Mouse (Mus musculus) embryonic facial prominence, embryonic 13.5 days (tissue): ENCODE data around the gene Ypel1. TPM values are rescaled to one million over a fixed set of nuclear protein-coding genes. Genes with fewer than 3 reads are reported as not detected.
A peak's percentile ranks its signal among the peaks of the same experiment; 100 is the strongest.

Source experiments
- ATAC-seq: fragments of 200-750 bp; cut with Nextera tagmentation; 2 replicates; pipeline ENCODE4 v1.8.0; 2017; ENCODE audit warnings: low read depth; ENCODE audit not compliant: insufficient number of reproducible peaks, insufficient read depth, low FRiP score, low TSS enrichment
- H3K27ac ChIP-seq: fragments of 300-500 bp; sonication (generic); 2 replicates; pipeline ENCODE4 v1.5.1; 2015; ENCODE audit warnings: moderate library complexity, mild to moderate bottlenecking, inconsistent platforms
- H3K27me3 ChIP-seq: fragments of 300-500 bp; sonication (generic); 2 replicates; pipeline ENCODE4 v1.6.1; 2015; ENCODE audit warnings: mild to moderate bottlenecking, inconsistent platforms
- H3K36me3 ChIP-seq: fragments of 300-500 bp; sonication (generic); 2 replicates; pipeline ENCODE4 v1.6.1; 2015; ENCODE audit warnings: mild to moderate bottlenecking, inconsistent platforms
- H3K4me1 ChIP-seq: fragments of 300-500 bp; sonication (generic); 2 replicates; pipeline ENCODE4 v1.6.1; 2015; ENCODE audit warnings: inconsistent platforms
- H3K4me2 ChIP-seq: fragments of 300-500 bp; sonication (generic); 2 replicates; pipeline ENCODE4 v1.6.1; 2015; ENCODE audit warnings: moderate library complexity, mild to moderate bottlenecking, inconsistent platforms
- H3K4me3 ChIP-seq: fragments of 300-500 bp; sonication (generic); 2 replicates; pipeline ENCODE4 v1.5.1; 2015; ENCODE audit warnings: mild to moderate bottlenecking, inconsistent platforms
- H3K9ac ChIP-seq: fragments of 300-500 bp; sonication (generic); 2 replicates; pipeline ENCODE4 v1.6.1; 2015; ENCODE audit warnings: mild to moderate bottlenecking, inconsistent platforms
- H3K9me3 ChIP-seq: fragments of 300-500 bp; sonication (generic); 2 replicates; pipeline ENCODE4 v1.6.1; 2016; ENCODE audit warnings: inconsistent platforms
- WGBS: fragments of 180-500 bp; shearing (Covaris S2); methylation state at CpG from one replicate; pipeline ENCODE4 v1.1.7; 2015; ENCODE audit warnings: mixed read lengths; 5-methylcytosine and 5-hydroxymethylcytosine counted together
- polyA plus RNA-seq: library from polyadenylated mRNA; unstranded; fragments of >200 nt; fragmentation: Nextera tagmentation; extraction: Ambion mirVana; gene quantifications from 2 replicates; pipeline ENCODE4 v1.2.1, GENCODE M21; 2015

Gene Ypel1
- polyA plus RNA-seq, 1 experiment from 2014 or later = 66.3 TPM

GRCm38 (mm10) chr16:17088346-17088745 lies 18.9 kb downstream of the Ypel1 start:
- WGBS = 71% methylated on average over 3 of the region's 3 CpGs
- Histone ChIP-seq H3K4me2 (no peak overlapping the region), H3K27ac (no peak overlapping the region), H3K36me3 (peaks cover 99% of the 10 kb centered on the region), H3K4me1 (no peaks in the 10 kb centered on the region), H3K9me3 (no peaks in the 10 kb centered on the region), H3K9ac (no peak overlapping the region), H3K4me3 (no peak overlapping the region), H3K27me3 (no peaks in the 10 kb centered on the region)
- no peak; the same call in 1 of the 2 replicates for ATAC-seq

GRCm38 (mm10) chr16:17096938-17097337 lies 27.4 kb downstream of the Ypel1 start:
- Histone ChIP-seq H3K9me3 (no peaks in the 10 kb centered on the region), H3K27ac (no peak overlapping the region), H3K9ac (no peak overlapping the region), H3K4me2 (no peak overlapping the region), H3K36me3 (peaks cover 99% of the 10 kb centered on the region), H3K4me1 (no peaks in the 10 kb centered on the region), H3K4me3 (no peak overlapping the region), H3K27me3 (no peaks in the 10 kb centered on the region)
- 96% methylated on average over 3 of the region's 3 CpGs for WGBS
- ATAC-seq = no peak

GRCm38 (mm10) chr16:17102630-17103220 lies 33.2 kb downstream of the Ypel1 start:
- no peak overlapping the region for H3K9ac ChIP-seq
- peaks cover 16% of the 10 kb centered on the region for H3K4me1 ChIP-seq
- H3K27ac ChIP-seq = no peak overlapping the region
- no peak overlapping the region for H3K4me2 ChIP-seq
- no peak for ATAC-seq
- H3K9me3 ChIP-seq = no peaks in the 10 kb centered on the region
- H3K4me3 ChIP-seq = no peak overlapping the region
- WGBS = 57% methylated on average over 7 of the region's 7 CpGs
- H3K36me3 ChIP-seq = peaks cover 93% of the 10 kb centered on the region
- H3K27me3 ChIP-seq = no peaks in the 10 kb centered on the region

GRCm38 (mm10) chr16:17104600-17104999 lies 35.1 kb downstream of the Ypel1 start:
- no peaks in the 10 kb centered on the region for H3K9me3 ChIP-seq
- peaks cover 86% of the 10 kb centered on the region for H3K36me3 ChIP-seq
- H3K4me1 ChIP-seq = peaks cover 18% of the 10 kb centered on the region
- no peak overlapping the region for H3K4me3 ChIP-seq
- WGBS = 83% methylated on average over 4 of the region's 4 CpGs
- H3K27me3 ChIP-seq = no peaks in the 10 kb centered on the region
- no peak overlapping the region for H3K27ac ChIP-seq
- H3K4me2 ChIP-seq = no peak overlapping the region
- no peak for ATAC-seq
- H3K9ac ChIP-seq = no peak overlapping the region

- Histone ChIP-seq H3K4me1 (peaks cover 10% of the 10 kb centered on the region), H3K36me3 (peaks cover 54% of the 10 kb centered on the region), H3K9me3 (no peaks in the 10 kb centered on the region), H3K9ac (peak within 1 kb of the TSS; percentile 84), H3K4me2 (peak within 1 kb of the TSS; percentile 67), H3K27ac (peak within 1 kb of the TSS; percentile 78), H3K27me3 (no peaks in the 10 kb centered on the region), H3K4me3 (peak within 1 kb of the TSS; percentile 78)
- WGBS = 9% methylated on average over 38 of the region's 38 CpGs
- peak; percentile 58 for ATAC-seq
These were observed 41.6 kb downstream of the Ypel1 start, which contains the start of gene Ppil2 for GRCm38 (mm10) chr16:17110771-17111743. Gene Ppil2, minus strand, starts transcription at chr16:17111257.

- Histone ChIP-seq H3K36me3 (peaks cover 80% of the 10 kb centered on the region), H3K9ac (no peak overlapping the region), H3K4me3 (no peak overlapping the region), H3K27me3 (no peaks in the 10 kb centered on the region), H3K4me2 (no peak overlapping the region), H3K9me3 (no peaks in the 10 kb centered on the region), H3K27ac (no peak overlapping the region), H3K4me1 (peaks cover 5% of the 10 kb centered on the region; the same call in 1 of the 2 replicates)
- ATAC-seq = no peak
- 83% methylated on average over 5 of the region's 5 CpGs for WGBS
These were observed 47.9 kb downstream of the Ypel1 start for GRCm38 (mm10) chr16:17117309-17117799.

- ATAC-seq = no peak
- H3K36me3 ChIP-seq = peaks cover 54% of the 10 kb centered on the region
- peaks cover 39% of the 10 kb centered on the region for H3K4me1 ChIP-seq
- H3K4me2 ChIP-seq = no peak overlapping the region
- no peaks in the 10 kb centered on the region for H3K27me3 ChIP-seq
- H3K9ac ChIP-seq = no peak overlapping the region
- no peaks in the 10 kb centered on the region for H3K9me3 ChIP-seq
- H3K4me3 ChIP-seq = no peak overlapping the region
- no peak overlapping the region for H3K27ac ChIP-seq
- 61% methylated on average over 14 of the region's 14 CpGs for WGBS
These were observed 52.1 kb downstream of the Ypel1 start for GRCm38 (mm10) chr16:17121569-17121968.

- peak overlapping the region; percentile 78 for H3K9ac ChIP-seq
- no peaks in the 10 kb centered on the region for H3K9me3 ChIP-seq
- H3K4me3 ChIP-seq = peak overlapping the region; percentile 56
- 3% methylated on average over 22 of the region's 22 CpGs for WGBS
- peak; percentile 33; the same call in 1 of the 2 replicates for ATAC-seq
- peak overlapping the region; percentile 68 for H3K27ac ChIP-seq
- H3K4me2 ChIP-seq = peak overlapping the region; percentile 78
- H3K27me3 ChIP-seq = no peaks in the 10 kb centered on the region
- peaks cover 37% of the 10 kb centered on the region for H3K36me3 ChIP-seq
- H3K4me1 ChIP-seq = peaks cover 39% of the 10 kb centered on the region
These were observed 54.8 kb downstream of the Ypel1 start for GRCm38 (mm10) chr16:17124119-17124870.

GRCm38 (mm10) chr16:17124871-17125520 lies 55.5 kb downstream of the Ypel1 start, which contains the start of gene 2610318N02Rik:
Gene 2610318N02Rik, minus strand, starts transcription at chr16:17125167.
- peak within 1 kb of the TSS; percentile 56 for H3K4me3 ChIP-seq
- no peaks in the 10 kb centered on the region for H3K9me3 ChIP-seq
- H3K36me3 ChIP-seq = peaks cover 31% of the 10 kb centered on the region
- peak; percentile 81 for ATAC-seq
- H3K4me2 ChIP-seq = peak within 1 kb of the TSS; percentile 78
- H3K27ac ChIP-seq = peak within 1 kb of the TSS; percentile 73
- peaks cover 39% of the 10 kb centered on the region for H3K4me1 ChIP-seq
- H3K9ac ChIP-seq = peak within 1 kb of the TSS; percentile 78
- WGBS = 0% methylated on average over 25 of the region's 25 CpGs
- H3K27me3 ChIP-seq = no peaks in the 10 kb centered on the region

- H3K36me3 ChIP-seq = peaks cover 11% of the 10 kb centered on the region
- no peak overlapping the region for H3K4me3 ChIP-seq
- H3K4me1 ChIP-seq = peaks cover 48% of the 10 kb centered on the region
- H3K27me3 ChIP-seq = no peaks in the 10 kb centered on the region
- ATAC-seq = no peak
- 97% methylated on average over 1 of the region's 1 CpGs for WGBS
- no peaks in the 10 kb centered on the region for H3K9me3 ChIP-seq
- H3K4me2 ChIP-seq = no peak overlapping the region
- no peak overlapping the region for H3K27ac ChIP-seq
- no peak overlapping the region for H3K9ac ChIP-seq
These were observed 57.8 kb downstream of the Ypel1 start for GRCm38 (mm10) chr16:17127292-17127691.
